Mouse (Mus musculus): ENCODE measurements around the gene Krtap19-5. TPM values are rescaled to one million over a fixed set of nuclear protein-coding genes. Genes with fewer than 3 reads are reported as not detected.

Gene Krtap19-5
- polyA plus RNA-seq, 1 experiment from 2014 or later: not detected

DNA sequence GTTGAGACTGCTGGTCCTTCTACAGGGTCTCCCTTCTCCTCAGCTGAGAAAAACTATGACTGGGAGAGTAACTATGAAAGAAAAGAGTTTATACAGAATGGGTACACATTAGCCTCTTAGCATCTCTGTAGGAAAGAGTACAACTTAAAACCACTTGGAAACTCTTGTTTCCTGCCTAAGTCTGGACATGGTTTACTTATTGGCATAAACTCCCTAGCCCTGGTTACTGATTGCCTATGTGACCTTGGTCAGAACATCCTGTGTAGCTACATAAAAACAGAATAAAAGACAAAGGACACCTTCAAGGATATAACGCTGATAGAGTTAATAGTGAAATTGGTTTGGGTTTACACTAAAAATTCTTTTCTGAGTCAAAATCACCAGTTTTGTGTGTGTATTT lies 48.9 kb downstream of the Krtap19-5 start:
- Histone ChIP-seq H3K4me2 (replicated peaks) (no peak overlapping the region), H3K9ac (no peak overlapping the region), H3K4me1 (no peaks in the 10 kb centered on the region), H3K27me3 (no peaks in the 10 kb centered on the region), H3K4me3 (no peak overlapping the region), H3K36me3 (no peaks in the 10 kb centered on the region), H3K9me3 (no peaks in the 10 kb centered on the region), H3K27ac (no peak overlapping the region)
- ATAC-seq (ENCODE audit: insufficient number of reproducible peaks, insufficient read depth, low FRiP score, low TSS enrichment): no peak
- 85% methylated on average over 1 of the region's 1 CpGs for WGBS

Other genes with a start within 250 kb of the Krtap19-5 start
- gene Krtap26-1, start 248.7 kb downstream of the Krtap19-5 start, polyA plus RNA-seq (2016; fragmentation: Nextera tagmentation; extraction: Ambion mirVana): not detected in 2 replicates
- gene Krtap27-1, start 224.8 kb downstream of the Krtap19-5 start, polyA plus RNA-seq (2016; fragmentation: Nextera tagmentation; extraction: Ambion mirVana): not detected in 2 replicates
- not detected in 2 replicates for gene 2310061N02Rik, start 188.5 kb downstream of the Krtap19-5 start, polyA plus RNA-seq (2016; fragmentation: Nextera tagmentation; extraction: Ambion mirVana)
- not detected in 2 replicates for gene Krtap13-1, start 167.6 kb downstream of the Krtap19-5 start, polyA plus RNA-seq (2016; fragmentation: Nextera tagmentation; extraction: Ambion mirVana)
- gene Krtap13, start 144.8 kb downstream of the Krtap19-5 start, polyA plus RNA-seq (2016; fragmentation: Nextera tagmentation; extraction: Ambion mirVana): not detected in 2 replicates
- gene 2310034C09Rik, start 137.6 kb downstream of the Krtap19-5 start, polyA plus RNA-seq (2016; fragmentation: Nextera tagmentation; extraction: Ambion mirVana): not detected in 2 replicates
- not detected in 2 replicates for gene 2310057N15Rik, start 122.3 kb downstream of the Krtap19-5 start, polyA plus RNA-seq (2016; fragmentation: Nextera tagmentation; extraction: Ambion mirVana)
- not detected in 2 replicates for gene Gm5965, start 118.6 kb downstream of the Krtap19-5 start, polyA plus RNA-seq (2016; fragmentation: Nextera tagmentation; extraction: Ambion mirVana)
- not detected in 2 replicates for gene Gm20741, start 84.2 kb downstream of the Krtap19-5 start, polyA plus RNA-seq (2016; fragmentation: Nextera tagmentation; extraction: Ambion mirVana)
- gene Krtap15, start 76.2 kb downstream of the Krtap19-5 start, polyA plus RNA-seq (2016; fragmentation: Nextera tagmentation; extraction: Ambion mirVana): not detected in 2 replicates
- not detected in 2 replicates for gene Krtap14, start 70.3 kb downstream of the Krtap19-5 start, polyA plus RNA-seq (2016; fragmentation: Nextera tagmentation; extraction: Ambion mirVana)
- gene Krtap19-1, start 27.0 kb downstream of the Krtap19-5 start, polyA plus RNA-seq (2016; fragmentation: Nextera tagmentation; extraction: Ambion mirVana): not detected in 2 replicates
- not detected in 2 replicates for gene Krtap19-2, start 22.2 kb downstream of the Krtap19-5 start, polyA plus RNA-seq (2016; fragmentation: Nextera tagmentation; extraction: Ambion mirVana)
- gene Krtap19-3, start 18.4 kb downstream of the Krtap19-5 start, polyA plus RNA-seq (2016; fragmentation: Nextera tagmentation; extraction: Ambion mirVana): not detected in 2 replicates
- not detected in 2 replicates for gene Krtap19-4, start 11.4 kb downstream of the Krtap19-5 start, polyA plus RNA-seq (2016; fragmentation: Nextera tagmentation; extraction: Ambion mirVana)
- not detected in 2 replicates for gene Krtap19-9b, start 35.8 kb upstream of the Krtap19-5 start, polyA plus RNA-seq (2016; fragmentation: Nextera tagmentation; extraction: Ambion mirVana)
- not detected in 2 replicates for gene Krtap16-3, start 66.4 kb upstream of the Krtap19-5 start, polyA plus RNA-seq (2016; fragmentation: Nextera tagmentation; extraction: Ambion mirVana)
- gene Krtap22-2, start 114.3 kb upstream of the Krtap19-5 start, polyA plus RNA-seq (2016; fragmentation: Nextera tagmentation; extraction: Ambion mirVana): not detected in 2 replicates
- gene Gm10229, start 118.8 kb upstream of the Krtap19-5 start, polyA plus RNA-seq (2016; fragmentation: Nextera tagmentation; extraction: Ambion mirVana): not detected in 2 replicates
- not detected in 2 replicates for gene Krtap6-1, start 135.2 kb upstream of the Krtap19-5 start, polyA plus RNA-seq (2016; fragmentation: Nextera tagmentation; extraction: Ambion mirVana)
- not detected in 2 replicates for gene Gm10228, start 145.0 kb upstream of the Krtap19-5 start, polyA plus RNA-seq (2016; fragmentation: Nextera tagmentation; extraction: Ambion mirVana)
- not detected in 2 replicates for gene Krtap6-5, start 151.4 kb upstream of the Krtap19-5 start, polyA plus RNA-seq (2016; fragmentation: Nextera tagmentation; extraction: Ambion mirVana)
- gene 1110025L11Rik, start 167.5 kb upstream of the Krtap19-5 start, polyA plus RNA-seq (2016; fragmentation: Nextera tagmentation; extraction: Ambion mirVana): not detected in 2 replicates
- gene Krtap6-3, start 187.6 kb upstream of the Krtap19-5 start, polyA plus RNA-seq (2016; fragmentation: Nextera tagmentation; extraction: Ambion mirVana): not detected in 2 replicates
- not detected in 2 replicates for gene Gm6358, start 244.4 kb upstream of the Krtap19-5 start, polyA plus RNA-seq (2016; fragmentation: Nextera tagmentation; extraction: Ambion mirVana)

All from embryonic facial prominence, embryonic 12.5 days (tissue).